Comparison of ENCODE assay signal across 31 mouse cellular contexts in the genomic region with DNA sequence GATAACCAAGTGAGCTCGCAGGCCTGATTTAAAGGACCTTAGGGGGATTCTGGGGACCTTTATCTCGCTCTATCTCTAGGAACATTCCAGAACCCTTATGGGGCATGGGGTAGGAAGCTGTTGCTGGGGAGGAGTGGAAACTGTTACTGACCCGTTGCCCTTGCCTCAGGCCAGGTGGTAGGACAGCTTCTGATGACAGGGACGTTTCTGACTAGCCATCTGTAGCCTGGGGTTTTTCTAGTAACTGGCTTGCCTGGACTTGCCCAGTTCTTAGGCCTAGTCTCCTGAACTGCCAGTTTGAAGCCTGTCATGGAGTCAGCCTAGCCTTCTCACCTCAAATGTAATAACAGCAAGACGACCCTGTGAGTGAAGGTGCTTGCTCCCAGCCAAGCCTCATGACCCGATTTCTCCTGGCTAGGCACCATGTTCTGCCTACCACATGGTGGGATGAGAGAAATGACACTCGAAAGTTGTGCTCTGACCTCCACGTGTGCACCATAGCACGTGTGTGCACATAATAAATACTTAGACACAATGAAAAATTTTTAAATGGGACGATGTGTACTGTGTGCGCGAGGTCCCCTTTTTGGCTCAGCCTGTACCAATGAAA. TPM values are rescaled to one million over a fixed set of nuclear protein-coding genes. Genes with fewer than 3 reads are reported as not detected.
DNase-seq lines count a peak whose midpoint lies in the region; ATAC-seq and TF ChIP-seq lines count a peak whose summit lies in the region.
"Had no signal": no experiment of that assay in that cellular context is flagged by ENCODE, and none has a peak within 500 bp of the region (broad histone marks: within the 10 kb centered on the region; RNA-seq: fewer than 3 reads in every experiment).

No protein-coding gene starts in this region.

- H3K9ac ChIP-seq in forebrain, embryonic 11.5 days (ENCODE audit: low read length): no peak overlapping the region
- no peak overlapping the region for H3K9ac ChIP-seq in forebrain, embryonic 15.5 days (replicated peaks)
- H3K9ac ChIP-seq in forebrain, postnatal 0 days: no peak overlapping the region
- H3K9ac ChIP-seq in midbrain, embryonic 11.5 days (ENCODE audit: low read length): no peak overlapping the region
- H3K9ac ChIP-seq: embryonic facial prominence, embryonic 12.5 days; embryonic facial prominence, embryonic 15.5 days; heart, embryonic 13.5 days; hindbrain, embryonic 14.5 days had no signal

- peaks cover 52% of the 10 kb centered on the region for H3K4me1 ChIP-seq in forebrain, embryonic 10.5 days
- H3K4me1 ChIP-seq in forebrain, embryonic 11.5 days (replicated peaks; ENCODE audit: control insufficient read depth, insufficient read depth, low read length): no peaks in the 10 kb centered on the region; the same call in 1 of the 2 replicates
- peaks cover 63% of the 10 kb centered on the region for H3K4me1 ChIP-seq in forebrain, embryonic 15.5 days
- peaks cover 7% of the 10 kb centered on the region; the same call in 1 of the 2 replicates for H3K4me1 ChIP-seq in forebrain, postnatal 0 days (ENCODE audit: insufficient read depth)
- peaks cover 39% of the 10 kb centered on the region for H3K4me1 ChIP-seq in midbrain, embryonic 10.5 days
- H3K4me1 ChIP-seq in midbrain, embryonic 11.5 days (ENCODE audit: control insufficient read depth, insufficient read depth, low read length): peaks cover 8% of the 10 kb centered on the region; the same call in 1 of the 2 replicates

- H3K36me3 ChIP-seq in forebrain, embryonic 10.5 days (replicated peaks): no peaks in the 10 kb centered on the region
- H3K36me3 ChIP-seq in forebrain, embryonic 11.5 days (ENCODE audit: control insufficient read depth, insufficient read depth, low read length): no peaks in the 10 kb centered on the region
- H3K36me3 ChIP-seq in forebrain, embryonic 15.5 days: no peaks in the 10 kb centered on the region
- no peaks in the 10 kb centered on the region for H3K36me3 ChIP-seq in forebrain, postnatal 0 days (ENCODE audit: insufficient read depth)
- H3K36me3 ChIP-seq in midbrain, embryonic 10.5 days: no peaks in the 10 kb centered on the region
- no peaks in the 10 kb centered on the region for H3K36me3 ChIP-seq in midbrain, embryonic 11.5 days (ENCODE audit: control insufficient read depth, insufficient read depth, low read length)
- H3K36me3 ChIP-seq: embryonic facial prominence, embryonic 12.5 days; embryonic facial prominence, embryonic 15.5 days; G1E; heart, embryonic 10.5 days; heart, embryonic 13.5 days had no signal

- WGBS in forebrain, embryonic 10.5 days: 88% methylated on average over 12 of the region's 12 CpGs
- WGBS in forebrain, embryonic 11.5 days: 89% methylated on average over 12 of the region's 12 CpGs
- WGBS in forebrain, embryonic 15.5 days: 91% methylated on average over 12 of the region's 12 CpGs
- 91% methylated on average over 12 of the region's 12 CpGs for WGBS in forebrain, postnatal 0 days
- 90% methylated on average over 12 of the region's 12 CpGs for WGBS in midbrain, embryonic 10.5 days
- 88% methylated on average over 12 of the region's 12 CpGs for WGBS in midbrain, embryonic 11.5 days

- H3K27ac ChIP-seq in forebrain, embryonic 10.5 days: peak overlapping the region; percentile 21
- no peak overlapping the region for H3K27ac ChIP-seq in forebrain, embryonic 11.5 days (ENCODE audit: low read depth, low read length)
- peak overlapping the region; percentile 82 for H3K27ac ChIP-seq in forebrain, embryonic 15.5 days (replicated peaks)
- H3K27ac ChIP-seq in forebrain, postnatal 0 days (ENCODE audit: low read depth, low read length): no peak overlapping the region
- 0 out of 2 replicates have a peak overlapping the region, but pooled peaks have one; percentile 19 for H3K27ac ChIP-seq in midbrain, embryonic 10.5 days (replicated peaks)
- H3K27ac ChIP-seq in midbrain, embryonic 11.5 days (ENCODE audit: low read depth, low read length): no peak overlapping the region
- H3K27ac ChIP-seq: embryonic facial prominence, embryonic 12.5 days; embryonic facial prominence, embryonic 15.5 days; heart, adult 2 months; heart, embryonic 10.5 days; heart, embryonic 13.5 days; hindbrain, embryonic 14.5 days had no signal

- TF ChIP-seq CTCF in forebrain, postnatal 0 days (IDR thresholded peaks at IDR 0.05; ENCODE audit: low read depth): no peak

- H3K27me3 ChIP-seq in forebrain, embryonic 10.5 days (ENCODE audit: poor library complexity, severe bottlenecking): peaks cover 26% of the 10 kb centered on the region
- no peaks in the 10 kb centered on the region for H3K27me3 ChIP-seq in forebrain, embryonic 11.5 days (ENCODE audit: control insufficient read depth, insufficient read depth, low read length)
- H3K27me3 ChIP-seq in forebrain, embryonic 15.5 days: no peaks in the 10 kb centered on the region
- no peaks in the 10 kb centered on the region for H3K27me3 ChIP-seq in forebrain, postnatal 0 days (ENCODE audit: insufficient read depth, low read length)
- peaks cover 24% of the 10 kb centered on the region for H3K27me3 ChIP-seq in midbrain, embryonic 10.5 days (ENCODE audit: low read depth, poor library complexity, severe bottlenecking)
- no peaks in the 10 kb centered on the region for H3K27me3 ChIP-seq in midbrain, embryonic 11.5 days (ENCODE audit: control insufficient read depth, insufficient read depth, low read length)
- H3K27me3 ChIP-seq: embryonic facial prominence, embryonic 15.5 days; Patski had no signal

- no peak for ATAC-seq in forebrain, embryonic 11.5 days (replicated peaks; ENCODE audit: low FRiP score)
- ATAC-seq in forebrain, embryonic 15.5 days (replicated peaks): no peak
- no peak for ATAC-seq in forebrain, postnatal 0 days
- ATAC-seq in midbrain, embryonic 11.5 days (ENCODE audit: low FRiP score): no peak
- no peak for ATAC-seq in CD4-positive, CD25-positive, alpha-beta regulatory T cell, adult 4 months
- ATAC-seq: intestine, postnatal 0 days; Patski had no signal

- H3K4me3 ChIP-seq in forebrain, embryonic 10.5 days: no peak overlapping the region
- no peak overlapping the region for H3K4me3 ChIP-seq in forebrain, embryonic 11.5 days (ENCODE audit: low read depth, low read length)
- H3K4me3 ChIP-seq in forebrain, embryonic 15.5 days: no peak overlapping the region
- no peak overlapping the region for H3K4me3 ChIP-seq in forebrain, postnatal 0 days (ENCODE audit: low read depth, low read length)
- no peak overlapping the region for H3K4me3 ChIP-seq in midbrain, embryonic 10.5 days
- no peak overlapping the region for H3K4me3 ChIP-seq in midbrain, embryonic 11.5 days (ENCODE audit: low read depth, low read length)
- H3K4me3 ChIP-seq: embryonic facial prominence, embryonic 12.5 days; embryonic facial prominence, embryonic 15.5 days; heart, adult 2 months; heart, embryonic 10.5 days; heart, embryonic 13.5 days had no signal

- no peaks in the 10 kb centered on the region for H3K9me3 ChIP-seq in forebrain, embryonic 10.5 days
- no peaks in the 10 kb centered on the region for H3K9me3 ChIP-seq in forebrain, embryonic 11.5 days (ENCODE audit: control insufficient read depth, low read length)
- H3K9me3 ChIP-seq in forebrain, embryonic 15.5 days: no peaks in the 10 kb centered on the region
- H3K9me3 ChIP-seq in forebrain, postnatal 0 days (ENCODE audit: low read length): no peaks in the 10 kb centered on the region
- H3K9me3 ChIP-seq in midbrain, embryonic 10.5 days (replicated peaks): no peaks in the 10 kb centered on the region
- no peaks in the 10 kb centered on the region for H3K9me3 ChIP-seq in midbrain, embryonic 11.5 days (ENCODE audit: control insufficient read depth, low read length)
- H3K9me3 ChIP-seq: embryonic facial prominence, embryonic 12.5 days; embryonic facial prominence, embryonic 15.5 days; G1E; heart, embryonic 10.5 days; heart, embryonic 13.5 days had no signal

- DNase-seq in forebrain, embryonic 10.5 days (ENCODE audit: extremely low spot score, low spot score): no peak
- DNase-seq in forebrain, embryonic 11.5 days (ENCODE audit: low spot score): no peak
- no peak for DNase-seq in forebrain, postnatal 0 days
- no peak for DNase-seq in midbrain, embryonic 10.5 days (ENCODE audit: low spot score)
- no peak for DNase-seq in midbrain, embryonic 11.5 days (ENCODE audit: low spot score, missing footprints)
- DNase-seq in layer of hippocampus, adult 8-10 months (ENCODE audit: low spot score in 2 of 2): no peak
- DNase-seq: adrenal gland, postnatal 10 days; adrenal gland, postnatal 36 days; cerebellum, adult 18-20 months; cerebellum, adult 9-10 months; cerebellum, postnatal 14 days; gastrocnemius, postnatal 10 days; gastrocnemius, postnatal 36 days; heart, adult 2 months; heart, postnatal 14 days; heart, postnatal 4 days; kidney, adult 2 months had no signal

- H3K4me2 ChIP-seq in forebrain, embryonic 11.5 days (ENCODE audit: low read depth, low read length, severe bottlenecking): no peak overlapping the region
- H3K4me2 ChIP-seq in forebrain, embryonic 15.5 days (replicated peaks): no peak overlapping the region
- no peak overlapping the region for H3K4me2 ChIP-seq in forebrain, postnatal 0 days (ENCODE audit: low read depth)
- H3K4me2 ChIP-seq in midbrain, embryonic 11.5 days: no peak overlapping the region
- H3K4me2 ChIP-seq: embryonic facial prominence, embryonic 12.5 days; embryonic facial prominence, embryonic 15.5 days; heart, embryonic 13.5 days; hindbrain, embryonic 14.5 days had no signal

RNA-seq across cellular contexts. Expression of gene Gm11733, which starts 13.5 kb away (rescaled TPM):
- not detected in 2 replicates for polyA plus RNA-seq in forebrain, embryonic 10.5 days (2016; fragmentation: Nextera tagmentation; extraction: Ambion mirVana)
- not detected in 2 replicates for polyA plus RNA-seq in forebrain, embryonic 11.5 days (2014; fragmentation: Nextera tagmentation; extraction: Ambion mirVana)
- 0.28 TPM in 1 of 2 replicates, not detected in the other for polyA plus RNA-seq in forebrain, embryonic 15.5 days (2015; fragmentation: Nextera tagmentation; extraction: Ambion mirVana)
- total RNA-seq in forebrain, postnatal 0 days (2014; rRNA removed): 0.14 and 0.23 TPM in 2 replicates
- polyA plus RNA-seq in forebrain, postnatal 0 days (2015; fragmentation: Nextera tagmentation; extraction: Ambion mirVana): 0.08 and 0.18 TPM in 2 replicates
- polyA plus RNA-seq in midbrain, embryonic 10.5 days (2016; fragmentation: Nextera tagmentation; extraction: Ambion mirVana): 0.06 TPM in 1 of 2 replicates, not detected in the other
- 0.25 TPM in 1 of 2 replicates, not detected in the other for polyA plus RNA-seq in midbrain, embryonic 11.5 days (2014; fragmentation: Nextera tagmentation; extraction: Ambion mirVana)
- total RNA-seq in layer of hippocampus, adult 8-10 months (2022): under 1 TPM in 1 of 4 experiments, not detected in 3; 0.23 TPM
- polyA plus RNA-seq in CD4-positive, CD25-positive, alpha-beta regulatory T cell, adult 4 months (2017; shearing (Covaris generic)): not detected
- total RNA-seq: adrenal gland, adult 18-20 months; adrenal gland, postnatal 10 days; adrenal gland, postnatal 36 days; gastrocnemius, adult 18-20 months; gastrocnemius, postnatal 10 days; gastrocnemius, postnatal 36 days; granulocyte monocyte progenitor cell, adult 5-6 weeks; heart, adult 2 months; heart, postnatal 14 days; heart, postnatal 4 days had no signal
- polyA plus RNA-seq: embryonic facial prominence, embryonic 12.5 days; embryonic facial prominence, embryonic 15.5 days; G1E; heart, embryonic 10.5 days; heart, embryonic 13.5 days; heart, embryonic 16.5 days; hindbrain, embryonic 14.5 days; intestine, postnatal 0 days had no signal

Comparison
In these comparisons a context has a peak if more than half of its experiments do, and no peak if none do; other contexts are left out.
1. H3K27ac ChIP-seq: peak in forebrain, embryonic 10.5 days (single experiment), forebrain, embryonic 15.5 days (single experiment) and midbrain, embryonic 10.5 days (single experiment); none in forebrain, embryonic 11.5 days (single experiment), forebrain, postnatal 0 days (single experiment) and midbrain, embryonic 11.5 days (single experiment).